Mouse (Mus musculus): ENCODE data around the gene Mn1. TPM values are rescaled to one million over a fixed set of nuclear protein-coding genes. Genes with fewer than 3 reads are reported as not detected.

Gene Mn1
- 4.3 and 5.9 TPM in 2 replicates for polyA plus RNA-seq (2015; fragmentation: Nextera tagmentation; extraction: Ambion mirVana)

DNA sequence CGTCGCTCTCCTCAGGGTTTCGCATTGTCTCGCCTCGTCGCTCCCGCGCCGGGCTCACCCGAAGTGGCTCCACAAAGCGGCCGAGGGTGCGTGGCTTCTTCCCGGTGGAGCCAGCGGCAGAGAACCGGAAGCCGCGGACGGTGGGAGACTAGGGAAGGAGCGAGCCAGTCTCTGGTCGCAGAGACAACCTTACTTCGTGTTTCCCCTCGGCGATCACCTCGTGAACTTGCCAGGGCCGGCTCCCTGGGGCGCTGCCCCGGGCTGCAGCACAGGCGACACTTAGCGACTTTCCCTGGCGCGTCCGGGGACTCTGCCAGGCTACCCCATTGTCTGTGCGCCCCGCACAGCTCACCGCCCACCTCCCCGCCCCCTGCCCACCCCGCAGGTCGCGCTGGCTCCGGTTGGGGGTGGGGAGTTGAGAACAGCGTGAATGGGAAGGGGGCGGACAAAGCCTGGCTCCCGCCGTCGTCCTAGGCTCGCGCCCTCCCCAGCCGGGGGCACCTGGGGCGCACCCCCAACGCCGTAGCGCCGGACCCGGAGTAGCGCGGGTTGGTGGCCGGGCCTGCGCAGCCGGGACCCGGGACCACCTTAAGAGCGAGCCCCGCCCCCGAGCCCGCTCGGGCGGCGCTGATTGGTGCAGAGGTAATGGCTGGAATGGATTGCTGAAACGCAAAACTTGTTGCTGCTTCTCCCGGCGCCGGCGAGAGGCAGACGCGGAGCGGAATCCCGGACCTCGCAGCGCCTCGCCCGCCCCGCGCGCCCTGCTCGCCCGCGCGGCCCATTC lies at the start of gene Mn1:
TSS of gene Mn1 (plus strand) at position 772 of the 784 bp plus-strand sequence.

Other genes starting within 250 kb of the Mn1 start
- gene Pitpnb, start 86.6 kb upstream of the Mn1 start, polyA plus RNA-seq (2015; fragmentation: Nextera tagmentation; extraction: Ambion mirVana) = 48.0 and 56.8 TPM in 2 replicates

All from adrenal gland, postnatal 0 days (tissue).